ENCODE assay signal across 29 mouse cellular contexts in the genomic region with DNA sequence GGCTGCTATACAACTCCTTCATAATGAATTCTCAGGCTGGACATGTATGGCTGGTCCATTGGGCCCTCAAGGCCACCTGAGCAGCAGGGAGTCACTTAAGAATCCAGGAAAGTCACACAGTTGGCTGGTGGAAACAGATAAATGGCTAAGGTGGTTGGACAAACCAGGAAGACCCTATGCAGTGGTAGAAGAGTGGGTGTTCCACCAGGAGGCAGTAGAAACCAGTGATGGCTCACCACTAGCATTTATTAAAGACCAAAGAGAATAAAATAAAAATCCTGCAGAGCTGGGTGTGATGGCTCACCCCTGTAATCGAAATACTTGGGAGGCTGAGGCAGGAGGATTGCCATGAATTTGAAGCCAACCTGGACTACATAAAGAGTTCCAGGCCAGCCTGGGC. TPM values are rescaled to one million over a fixed set of nuclear protein-coding genes. Genes with fewer than 3 reads are reported as not detected.
DNase-seq lines count a peak whose midpoint lies in the region; ATAC-seq and TF ChIP-seq lines count a peak whose summit lies in the region.
"Had no signal": no experiment of that assay in that cellular context is flagged by ENCODE, and none has a peak within 500 bp of the region (broad histone marks: within the 10 kb centered on the region; RNA-seq: fewer than 3 reads in every experiment).

No protein-coding gene starts in this region.

- H3K9me3 ChIP-seq in heart, embryonic 12.5 days (replicated peaks): peaks cover 5% of the 10 kb centered on the region; the same call in 1 of the 2 replicates
- H3K9me3 ChIP-seq: hindbrain, embryonic 15.5 days; limb, embryonic 15.5 days; liver, embryonic 15.5 days had no signal

- peak; percentile 72 for TF ChIP-seq CTCF in layer of hippocampus, adult 2 months (conservative IDR thresholded peaks at IDR 0.05)

- no peak overlapping the region for H3K4me2 ChIP-seq in heart, embryonic 12.5 days
- H3K4me2 ChIP-seq: embryonic facial prominence, embryonic 12.5 days; hindbrain, embryonic 15.5 days; limb, embryonic 15.5 days; liver, embryonic 15.5 days had no signal

- H3K9ac ChIP-seq in heart, embryonic 12.5 days: no peak overlapping the region
- H3K9ac ChIP-seq: embryonic facial prominence, embryonic 12.5 days; forebrain, postnatal 0 days; hindbrain, embryonic 15.5 days; limb, embryonic 15.5 days; liver, embryonic 15.5 days had no signal

- no peak for ATAC-seq in heart, embryonic 12.5 days (ENCODE audit: insufficient number of reproducible peaks, low FRiP score)
- ATAC-seq: forebrain, postnatal 0 days had no signal

- peaks cover 16% of the 10 kb centered on the region for H3K27me3 ChIP-seq in heart, embryonic 12.5 days (replicated peaks)
- H3K27me3 ChIP-seq: embryonic facial prominence, embryonic 12.5 days; hindbrain, embryonic 15.5 days; limb, embryonic 15.5 days; liver, embryonic 15.5 days had no signal

- no peak overlapping the region for H3K4me3 ChIP-seq in heart, embryonic 12.5 days
- no peak overlapping the region for H3K4me3 ChIP-seq in layer of hippocampus, adult 2 months
- H3K4me3 ChIP-seq: embryonic facial prominence, embryonic 12.5 days; hindbrain, embryonic 15.5 days; limb, embryonic 15.5 days; liver, embryonic 15.5 days; megakaryocyte, embryonic 14.5 days had no signal

- no peaks in the 10 kb centered on the region for H3K4me1 ChIP-seq in heart, embryonic 12.5 days (replicated peaks)
- H3K4me1 ChIP-seq: embryonic facial prominence, embryonic 12.5 days; hindbrain, embryonic 15.5 days; limb, embryonic 15.5 days; liver, embryonic 15.5 days; megakaryocyte, embryonic 14.5 days had no signal

- WGBS in heart, embryonic 12.5 days: 79% methylated on average over 1 of the region's 1 CpGs

- H3K27ac ChIP-seq in heart, embryonic 12.5 days (ENCODE audit: poor library complexity, severe bottlenecking): no peak overlapping the region
- H3K27ac ChIP-seq in layer of hippocampus, adult 2 months: no peak overlapping the region
- H3K27ac ChIP-seq: embryonic facial prominence, embryonic 12.5 days; hindbrain, embryonic 15.5 days; limb, embryonic 15.5 days; liver, embryonic 15.5 days had no signal

- peak; percentile 40 for DNase-seq in heart, postnatal 4 days
- no peak for DNase-seq in layer of hippocampus, adult 2 months (ENCODE audit: low spot score in 2 of 2)
- DNase-seq in layer of hippocampus, adult 9-10 months (ENCODE audit: low spot score): no peak
- DNase-seq in thymus, postnatal 25 days: peak; percentile 21
- no peak for DNase-seq in thymus, postnatal 0 days (ENCODE audit: low spot score)
- no peak for DNase-seq in spleen, adult 12 weeks (ENCODE audit: low spot score)
- DNase-seq: cerebellum, adult 2 months; cerebellum, postnatal 25 days; forebrain, postnatal 0 days; gastrocnemius, postnatal 25 days; layer of hippocampus, adult 9-11 months; left cerebral cortex, postnatal 4 days; midbrain, embryonic 14.5 days; right cerebral cortex, postnatal 14 days had no signal

- H3K36me3 ChIP-seq in heart, embryonic 12.5 days: no peaks in the 10 kb centered on the region
- H3K36me3 ChIP-seq: embryonic facial prominence, embryonic 12.5 days; hindbrain, embryonic 15.5 days; limb, embryonic 15.5 days; liver, embryonic 15.5 days had no signal

RNA-seq across cellular contexts. Expression of gene Clpsl2, which starts 2.3 kb away (rescaled TPM):
- total RNA-seq in heart, postnatal 4 days (2021): not detected
- polyA plus RNA-seq in heart, embryonic 12.5 days (2016; fragmentation: Nextera tagmentation; extraction: Ambion mirVana): not detected in 2 replicates
- total RNA-seq in layer of hippocampus, adult 2 months (2021): not detected
- not detected in 2 replicates for polyA plus RNA-seq in thymus, postnatal 0 days (2015; fragmentation: Nextera tagmentation; extraction: Ambion mirVana)
- total RNA-seq: forebrain, postnatal 0 days; gastrocnemius, postnatal 25 days; hematopoietic stem cell, adult 5-6 weeks; left cerebral cortex, adult 18-20 months; left cerebral cortex, postnatal 4 days had no signal
- polyA plus RNA-seq: cerebellum, adult 2 months; embryonic facial prominence, embryonic 12.5 days; forebrain, embryonic 11.5 days; forebrain, postnatal 0 days; heart, embryonic 16.5 days; hindbrain, embryonic 15.5 days; intestine, embryonic 14.5 days; limb, embryonic 15.5 days; liver, embryonic 15.5 days; lung, embryonic 16.5 days; midbrain, embryonic 14.5 days; neural tube, embryonic 11.5 days; testis, adult 2 months; urinary bladder, adult 2 months had no signal

RNA-seq across cellular contexts. Expression of gene Clps, which starts 13.6 kb away (rescaled TPM):
- not detected for total RNA-seq in heart, postnatal 4 days (2021)
- polyA plus RNA-seq in heart, embryonic 12.5 days (2016; fragmentation: Nextera tagmentation; extraction: Ambion mirVana): 0.31 TPM in 1 of 2 replicates, not detected in the other
- not detected for total RNA-seq in layer of hippocampus, adult 2 months (2021)
- polyA plus RNA-seq in thymus, postnatal 0 days (2015; fragmentation: Nextera tagmentation; extraction: Ambion mirVana): 1.4 and 1.9 TPM in 2 replicates
- total RNA-seq: forebrain, postnatal 0 days; gastrocnemius, postnatal 25 days; hematopoietic stem cell, adult 5-6 weeks; left cerebral cortex, adult 18-20 months; left cerebral cortex, postnatal 4 days had no signal
- polyA plus RNA-seq: embryonic facial prominence, embryonic 12.5 days; forebrain, embryonic 11.5 days; forebrain, postnatal 0 days; midbrain, embryonic 14.5 days; neural tube, embryonic 11.5 days had no signal

RNA-seq across cellular contexts. Expression of gene Armc12, which starts 16.3 kb away (rescaled TPM):
- not detected for total RNA-seq in heart, postnatal 4 days (2021)
- not detected in 2 replicates for polyA plus RNA-seq in heart, embryonic 12.5 days (2016; fragmentation: Nextera tagmentation; extraction: Ambion mirVana)
- not detected for total RNA-seq in layer of hippocampus, adult 2 months (2021)
- polyA plus RNA-seq in thymus, postnatal 0 days (2015; fragmentation: Nextera tagmentation; extraction: Ambion mirVana): not detected in 2 replicates
- total RNA-seq: forebrain, postnatal 0 days; gastrocnemius, postnatal 25 days; hematopoietic stem cell, adult 5-6 weeks; left cerebral cortex, adult 18-20 months; left cerebral cortex, postnatal 4 days had no signal
- polyA plus RNA-seq: cerebellum, adult 2 months; embryonic facial prominence, embryonic 12.5 days; forebrain, embryonic 11.5 days; forebrain, postnatal 0 days; heart, embryonic 16.5 days; hindbrain, embryonic 15.5 days; intestine, embryonic 14.5 days; limb, embryonic 15.5 days; liver, embryonic 15.5 days; lung, embryonic 16.5 days; midbrain, embryonic 14.5 days; neural tube, embryonic 11.5 days; urinary bladder, adult 2 months had no signal

RNA-seq across cellular contexts. Expression of gene Lhfpl5, which starts 28.5 kb away (rescaled TPM):
- total RNA-seq in heart, postnatal 4 days (2021): not detected
- polyA plus RNA-seq in heart, embryonic 12.5 days (2016; fragmentation: Nextera tagmentation; extraction: Ambion mirVana): 0.15 and 0.33 TPM in 2 replicates
- 1 to 10 TPM; 3.7 to 5.4 TPM for total RNA-seq in layer of hippocampus, adult 2 months (2021)
- polyA plus RNA-seq in thymus, postnatal 0 days (2015; fragmentation: Nextera tagmentation; extraction: Ambion mirVana): 0.27 TPM in 1 of 2 replicates, not detected in the other
- total RNA-seq: gastrocnemius, postnatal 25 days; hematopoietic stem cell, adult 5-6 weeks had no signal

RNA-seq across cellular contexts. Expression of gene Fkbp5, which starts 29.6 kb away (rescaled TPM):
- total RNA-seq in heart, postnatal 4 days (2021): 10 to 100 TPM; 21.4 to 22.0 TPM
- polyA plus RNA-seq in heart, embryonic 12.5 days (2016; fragmentation: Nextera tagmentation; extraction: Ambion mirVana): 15.8 and 16.0 TPM in 2 replicates
- total RNA-seq in layer of hippocampus, adult 2 months (2021): 10 to 100 TPM; 80.8 to 90.5 TPM
- polyA plus RNA-seq in thymus, postnatal 0 days (2015; fragmentation: Nextera tagmentation; extraction: Ambion mirVana): 121 and 124 TPM in 2 replicates

Comparison
In these comparisons a context has a peak if more than half of its experiments do, and no peak if none do; other contexts are left out.
1. DNase-seq: peak in heart, postnatal 4 days (single experiment) and thymus, postnatal 25 days (single experiment); none in layer of hippocampus, adult 2 months (0 of 2), layer of hippocampus, adult 9-10 months (single experiment), thymus, postnatal 0 days (single experiment) and spleen, adult 12 weeks (single experiment).